Mouse (Mus musculus) olfactory bulb, adult 2 months (tissue): ENCODE data around the gene Gm27027.

Source experiments
- CTCF ChIP-seq: fragments of 200-500 bp; IDR thresholded peaks from 2 replicates; pipeline ENCODE4 v1.5.1; 2012; ENCODE audit warnings: low read depth, mild to moderate bottlenecking, low read length, moderate library complexity; ENCODE audit not compliant: insufficient read depth
- POLR2A ChIP-seq: fragments of 200-500 bp; IDR thresholded peaks from 2 replicates; pipeline ENCODE4 v1.6.1; 2012; ENCODE audit warnings: mild to moderate bottlenecking, low read depth, low read length, moderate library complexity; ENCODE audit not compliant: insufficient read depth

GRCm38 (mm10) chr2:93944855-93945254 is 51.3 kb downstream of the Gm27027 start:
- TF ChIP-seq CTCF (no peak), POLR2A (no peak)
